Mouse (Mus musculus) embryonic facial prominence, embryonic 11.5 days (tissue): Measurements from ENCODE around the gene Nop9. TPM values are rescaled to one million over a fixed set of nuclear protein-coding genes. Genes with fewer than 3 reads are reported as not detected.

Experiments used
- ATAC-seq: fragments of 200-750 bp; cut with Nextera tagmentation; replicated peaks from 2 replicates; pipeline ENCODE4 v1.8.0; 2017; ENCODE audit warnings: low read depth; ENCODE audit not compliant: insufficient number of reproducible peaks, low FRiP score, low TSS enrichment
- DNase-seq: peaks from one replicate; pipeline ENCODE4 v3.0.0-alpha.2; 2015; ENCODE audit warnings: low spot score
- H3K27ac ChIP-seq: fragments of 300-500 bp; sonication (generic); replicated peaks from 2 replicates; pipeline ENCODE4 v1.5.1; 2014; ENCODE audit warnings: mild to moderate bottlenecking, low read depth, low read length, control low read depth
- H3K27me3 ChIP-seq: fragments of 300-500 bp; sonication (generic); 2 replicates; pipeline ENCODE4 v1.6.1; 2014; ENCODE audit warnings: mild to moderate bottlenecking, low read length, moderate library complexity, mixed read lengths; ENCODE audit not compliant: control insufficient read depth, insufficient read depth
- H3K36me3 ChIP-seq: fragments of 300-500 bp; sonication (generic); replicated peaks from 2 replicates; pipeline ENCODE4 v1.6.1; 2014; ENCODE audit warnings: low read depth, mild to moderate bottlenecking, low read length, moderate library complexity, mixed read lengths; ENCODE audit not compliant: control insufficient read depth, insufficient read depth
- H3K4me1 ChIP-seq: fragments of 300-500 bp; sonication (generic); 2 replicates; pipeline ENCODE4 v1.6.1; 2014; ENCODE audit warnings: low read length, mixed read lengths; ENCODE audit not compliant: control insufficient read depth, insufficient read depth
- H3K4me2 ChIP-seq: fragments of 300-500 bp; sonication (generic); 2 replicates; pipeline ENCODE4 v1.6.1; 2014; ENCODE audit warnings: low read depth, mild to moderate bottlenecking, control low read depth, low read length, moderate library complexity
- H3K4me3 ChIP-seq: fragments of 300-500 bp; sonication (generic); 2 replicates; pipeline ENCODE4 v1.5.1; 2014; ENCODE audit warnings: low read depth, low read length, control low read depth
- H3K9ac ChIP-seq: fragments of 300-500 bp; sonication (generic); replicated peaks from 2 replicates; pipeline ENCODE4 v1.6.1; 2014; ENCODE audit warnings: mild to moderate bottlenecking, control low read depth, low read length
- H3K9me3 ChIP-seq: fragments of 300-500 bp; sonication (generic); replicated peaks from 2 replicates; pipeline ENCODE4 v1.6.1; 2016; ENCODE audit warnings: mild to moderate bottlenecking, low read length, inconsistent platforms, mixed read lengths; ENCODE audit not compliant: control insufficient read depth
- WGBS: fragments of 180-500 bp; shearing (Covaris S2); extraction: QIAGEN DNeasy Blood & Tissue Kit; methylation state at CpG from one replicate; pipeline ENCODE4 v1.1.7; 2014; 5-methylcytosine and 5-hydroxymethylcytosine counted together
- polyA plus RNA-seq: library from polyadenylated mRNA; unstranded; fragments of >200 nt; fragmentation: Nextera tagmentation; extraction: Ambion mirVana; gene quantifications from 2 replicates; pipeline ENCODE4 v1.2.1, GENCODE M21; 2014

Gene Nop9
- polyA plus RNA-seq, 1 experiment from 2014 or later = 59.4 TPM

DNA sequence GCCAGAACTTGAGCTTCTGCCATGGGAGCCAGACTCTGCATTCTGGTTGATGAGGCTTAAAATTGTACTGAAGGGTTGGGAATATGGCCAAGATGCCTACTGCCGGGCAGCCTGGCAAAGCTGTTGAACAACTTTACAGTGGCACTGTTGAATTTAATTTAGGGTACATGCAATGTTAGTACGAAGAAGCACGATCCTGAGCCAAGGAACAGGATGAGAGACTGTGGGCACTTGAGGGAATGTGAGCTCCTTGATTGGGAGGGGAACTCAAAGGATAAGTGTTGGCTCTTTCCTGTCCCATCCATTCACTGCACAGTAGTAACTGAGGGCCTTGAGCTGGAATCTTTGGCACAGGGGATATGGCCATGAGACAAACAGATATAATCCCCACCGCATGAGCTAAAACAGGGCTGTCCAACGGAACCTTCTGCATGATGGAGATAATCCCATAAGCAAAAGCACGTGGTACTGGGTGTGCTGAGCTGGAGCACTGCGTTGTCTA lies 14.9 kb upstream of the Nop9 start:
- Histone ChIP-seq H3K4me3 (no peak overlapping the region), H3K9ac (no peak overlapping the region), H3K27me3 (no peaks in the 10 kb centered on the region), H3K27ac (no peak overlapping the region), H3K4me1 (no peaks in the 10 kb centered on the region), H3K4me2 (no peak overlapping the region), H3K36me3 (no peaks in the 10 kb centered on the region), H3K9me3 (no peaks in the 10 kb centered on the region)
- WGBS = 89% methylated on average over 7 of the region's 7 CpGs
- ATAC-seq (no peak), DNase-seq (no peak)

DNA sequence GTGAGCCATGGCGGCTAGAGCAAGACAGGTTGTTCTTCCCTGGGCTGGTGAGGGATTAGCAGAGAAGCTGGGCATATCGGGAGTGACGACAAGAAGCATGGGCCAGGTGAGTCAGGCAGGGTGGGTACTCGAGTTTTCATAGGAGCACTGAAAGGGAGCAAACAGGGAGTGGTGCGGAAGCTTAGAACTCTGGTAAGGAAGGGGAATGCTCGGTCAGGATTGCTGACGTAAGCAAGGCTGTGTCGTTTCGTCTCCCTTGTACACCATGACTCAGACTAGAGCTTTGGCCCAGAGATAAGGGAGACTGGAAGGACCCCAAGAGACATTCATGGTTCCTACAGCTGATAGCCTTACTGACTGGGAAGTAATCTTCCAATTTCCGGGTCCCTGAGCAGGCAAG lies 11.6 kb upstream of the Nop9 start:
- no peak for ATAC-seq
- H3K4me2 ChIP-seq = no peak overlapping the region
- no peaks in the 10 kb centered on the region; the same call in 1 of the 2 replicates for H3K36me3 ChIP-seq
- no peaks in the 10 kb centered on the region for H3K4me1 ChIP-seq
- no peak overlapping the region for H3K4me3 ChIP-seq
- DNase-seq = no peak
- H3K9ac ChIP-seq = no peak overlapping the region
- H3K27me3 ChIP-seq = no peaks in the 10 kb centered on the region
- 81% methylated on average over 10 of the region's 10 CpGs for WGBS
- no peaks in the 10 kb centered on the region for H3K9me3 ChIP-seq
- H3K27ac ChIP-seq = no peak overlapping the region

DNA sequence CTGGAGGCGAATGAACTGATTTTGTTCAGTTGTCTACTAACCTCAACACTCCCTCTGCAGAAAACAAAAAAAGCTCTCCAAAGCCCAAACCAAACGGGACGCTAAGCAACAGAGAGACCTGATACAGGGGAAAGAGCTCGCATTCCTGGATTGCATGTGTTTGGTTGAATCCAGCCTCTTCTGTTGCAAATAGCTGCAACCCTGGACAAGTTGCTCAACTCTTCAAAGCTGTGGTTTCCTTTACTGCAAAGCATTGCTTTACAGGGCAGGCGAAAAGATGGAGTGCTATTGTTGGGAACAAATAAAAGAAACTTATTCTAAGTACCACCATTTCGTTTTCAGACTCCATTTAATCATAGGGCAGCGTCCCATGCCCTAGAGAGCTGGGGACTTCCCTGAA lies 10.6 kb upstream of the Nop9 start:
- Histone ChIP-seq H3K27ac (no peak overlapping the region), H3K9ac (no peak overlapping the region), H3K4me3 (no peak overlapping the region), H3K27me3 (no peaks in the 10 kb centered on the region), H3K9me3 (no peaks in the 10 kb centered on the region), H3K4me1 (no peaks in the 10 kb centered on the region), H3K4me2 (no peak overlapping the region), H3K36me3 (no peaks in the 10 kb centered on the region; the same call in 1 of the 2 replicates)
- no peak for ATAC-seq
- DNase-seq = no peak
- WGBS = 74% methylated on average over 7 of the region's 7 CpGs

DNA sequence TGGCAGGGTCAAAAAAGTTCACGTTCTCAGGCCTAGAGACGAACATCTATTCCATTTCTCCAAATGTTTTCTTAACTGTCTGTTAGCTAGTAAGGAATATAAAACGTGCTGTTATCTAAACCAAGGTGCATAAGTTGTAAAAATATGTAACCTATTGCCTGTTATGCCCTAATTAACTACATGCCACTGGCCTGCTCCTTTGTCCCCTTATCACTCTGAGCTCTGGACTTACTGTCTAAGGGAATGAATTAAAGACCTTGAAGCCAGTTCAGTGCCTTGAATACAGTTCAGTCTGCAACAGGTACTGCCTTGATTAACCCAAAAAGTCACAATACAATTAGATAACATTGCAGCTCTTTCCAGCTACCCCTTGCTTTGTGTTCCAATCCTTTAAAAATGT lies 10.2 kb upstream of the Nop9 start:
- Histone ChIP-seq H3K4me1 (no peaks in the 10 kb centered on the region), H3K9me3 (no peaks in the 10 kb centered on the region), H3K4me2 (no peak overlapping the region), H3K9ac (no peak overlapping the region), H3K36me3 (no peaks in the 10 kb centered on the region; the same call in 1 of the 2 replicates), H3K27me3 (no peaks in the 10 kb centered on the region), H3K4me3 (no peak overlapping the region), H3K27ac (no peak overlapping the region)
- DNase-seq (no peak), ATAC-seq (no peak)
- 68% methylated on average over 3 of the region's 3 CpGs for WGBS

- Histone ChIP-seq H3K27me3 (no peaks in the 10 kb centered on the region), H3K9ac (no peak overlapping the region), H3K4me3 (no peak overlapping the region), H3K27ac (no peak overlapping the region), H3K4me2 (no peak overlapping the region), H3K9me3 (no peaks in the 10 kb centered on the region), H3K4me1 (no peaks in the 10 kb centered on the region), H3K36me3 (no peaks in the 10 kb centered on the region; the same call in 1 of the 2 replicates)
- 80% methylated on average over 4 of the region's 4 CpGs for WGBS
- ATAC-seq = no peak
- DNase-seq = no peak
Measured at GRCm38 (mm10) chr14:55735758-55736157, 9.7 kb upstream of the Nop9 start.

DNA sequence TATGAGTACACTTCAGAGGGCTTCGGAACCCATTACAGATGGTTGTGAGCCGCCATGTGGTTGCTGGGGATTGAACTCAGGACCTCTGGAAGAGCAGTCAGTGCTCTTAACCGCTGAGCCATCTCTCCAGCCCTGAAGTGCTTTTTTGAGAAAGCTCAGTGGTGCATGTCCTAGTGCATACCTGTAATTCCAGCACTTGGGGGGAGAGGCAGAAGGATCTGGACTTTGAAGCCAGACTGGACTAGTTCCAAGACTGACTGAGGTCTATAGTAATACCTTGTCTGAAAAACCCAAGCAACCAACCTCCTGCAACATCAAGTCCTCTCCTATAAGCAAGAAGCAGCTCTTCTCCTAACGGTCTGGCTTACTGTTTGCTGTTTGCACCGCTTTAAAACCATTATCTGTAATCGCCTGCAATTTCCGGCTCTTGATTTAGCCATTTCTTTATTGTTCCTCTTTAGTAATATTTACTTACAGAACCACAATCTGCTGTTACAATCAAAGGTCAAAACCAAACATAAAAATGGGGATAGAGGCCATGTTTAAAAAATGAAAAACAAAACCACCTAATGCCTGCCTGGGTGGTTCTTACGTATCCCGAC lies 8.3 kb upstream of the Nop9 start:
- no peak overlapping the region for H3K9ac ChIP-seq
- H3K27me3 ChIP-seq = no peaks in the 10 kb centered on the region
- no peaks in the 10 kb centered on the region for H3K9me3 ChIP-seq
- 82% methylated on average over 9 of the region's 9 CpGs for WGBS
- ATAC-seq (no peak), DNase-seq (no peak)
- no peaks in the 10 kb centered on the region; the same call in 1 of the 2 replicates for H3K36me3 ChIP-seq
- no peak overlapping the region for H3K4me3 ChIP-seq
- no peak overlapping the region for H3K4me2 ChIP-seq
- no peak overlapping the region for H3K27ac ChIP-seq
- H3K4me1 ChIP-seq = no peaks in the 10 kb centered on the region

DNA sequence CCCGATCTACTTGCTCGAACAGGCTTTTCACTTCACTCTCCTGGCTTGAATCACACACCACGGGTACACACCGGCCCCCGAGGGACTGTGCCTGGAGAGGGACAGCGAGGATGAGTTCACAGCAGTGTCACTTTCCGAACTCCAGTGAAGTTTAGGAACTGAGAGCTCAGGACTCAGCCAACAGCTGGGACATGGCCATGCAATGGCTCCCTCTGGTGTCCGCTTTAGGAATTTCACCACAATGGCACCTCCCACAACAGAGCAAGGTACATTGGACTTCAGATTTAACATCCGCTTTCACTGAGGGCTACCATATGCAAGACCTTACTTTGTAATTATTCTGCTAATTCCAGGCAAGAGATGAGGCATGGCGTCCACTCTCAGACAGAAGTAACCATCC lies 1.8 kb upstream of the Nop9 start:
- DNase-seq = peak; percentile 91
- Histone ChIP-seq H3K27me3 (no peaks in the 10 kb centered on the region), H3K4me3 (no peak overlapping the region), H3K27ac (no peak overlapping the region), H3K9me3 (no peaks in the 10 kb centered on the region), H3K9ac (no peak overlapping the region; the same call in 1 of the 2 replicates), H3K4me2 (no peak overlapping the region), H3K4me1 (no peaks in the 10 kb centered on the region), H3K36me3 (no peaks in the 10 kb centered on the region; the same call in 1 of the 2 replicates)
- WGBS = 17% methylated on average over 10 of the region's 10 CpGs
- 0 out of 2 replicates have a peak, but pooled peaks have one; percentile 30 for ATAC-seq

GRCm38 (mm10) chr14:55745861-55746237 lies 356 bp downstream of the Nop9 start:
- Histone ChIP-seq H3K4me2 (peak overlapping the region; percentile 89), H3K9ac (peak overlapping the region; percentile 85), H3K27ac (no peak overlapping the region), H3K9me3 (no peaks in the 10 kb centered on the region), H3K4me3 (peak overlapping the region; percentile 97), H3K27me3 (no peaks in the 10 kb centered on the region), H3K4me1 (no peaks in the 10 kb centered on the region), H3K36me3 (no peaks in the 10 kb centered on the region)
- DNase-seq (no peak), ATAC-seq (no peak; the same call in 1 of the 2 replicates)
- WGBS = under 1% methylated on average over 31 of the region's 31 CpGs
